Mouse (Mus musculus) heart, embryonic 12.5 days (tissue): ENCODE measurements around the gene Tbc1d22a. TPM values are rescaled to one million over a fixed set of nuclear protein-coding genes. Genes with fewer than 3 reads are reported as not detected.
"Not testable (repeated sequence)": the region's sequence is repeated elsewhere in the genome, so short reads cannot be mapped to it uniquely, and the experiment has no call there.

Experiments
- ATAC-seq: fragments of 200-750 bp; cut with Nextera tagmentation; 2 replicates; pipeline ENCODE4 v1.8.0; 2017; ENCODE audit warnings: moderate TSS enrichment, moderate library complexity; ENCODE audit not compliant: insufficient number of reproducible peaks, low FRiP score
- H3K27ac ChIP-seq: fragments of 300-500 bp; sonication (generic); 2 replicates; pipeline ENCODE4 v1.5.1; 2016; ENCODE audit warnings: mild to moderate bottlenecking, moderate library complexity; ENCODE audit not compliant: poor library complexity, severe bottlenecking
- H3K27me3 ChIP-seq: fragments of 300-500 bp; sonication (generic); replicated peaks from 2 replicates; pipeline ENCODE4 v1.6.1; 2016; ENCODE audit warnings: mild to moderate bottlenecking, moderate library complexity
- H3K36me3 ChIP-seq: fragments of 300-500 bp; sonication (generic); 2 replicates; pipeline ENCODE4 v1.6.1; 2016; ENCODE audit warnings: mild to moderate bottlenecking, moderate library complexity
- H3K4me1 ChIP-seq: fragments of 300-500 bp; sonication (generic); replicated peaks from 2 replicates; pipeline ENCODE4 v1.6.1; 2016; ENCODE audit warnings: mild to moderate bottlenecking
- H3K4me2 ChIP-seq: fragments of 300-500 bp; sonication (generic); 2 replicates; pipeline ENCODE4 v1.6.1; 2016; ENCODE audit warnings: mild to moderate bottlenecking, moderate library complexity
- H3K4me3 ChIP-seq: fragments of 300-500 bp; sonication (generic); 2 replicates; pipeline ENCODE4 v1.5.1; 2016; ENCODE audit warnings: mild to moderate bottlenecking
- H3K9ac ChIP-seq: fragments of 300-500 bp; sonication (generic); 2 replicates; pipeline ENCODE4 v1.6.1; 2016; ENCODE audit warnings: mild to moderate bottlenecking, moderate library complexity
- H3K9me3 ChIP-seq: fragments of 300-500 bp; sonication (generic); replicated peaks from 2 replicates; pipeline ENCODE4 v1.6.1; 2016; ENCODE audit warnings: mild to moderate bottlenecking, moderate library complexity
- WGBS: fragments of 180-500 bp; shearing (Covaris S2); methylation state at CpG from one replicate; pipeline ENCODE4 v1.1.7; 2016; 5-methylcytosine and 5-hydroxymethylcytosine counted together
- polyA plus RNA-seq: library from polyadenylated mRNA; unstranded; fragments of >200 nt; fragmentation: Nextera tagmentation; extraction: Ambion mirVana; gene quantifications from 2 replicates; pipeline ENCODE4 v1.2.1, GENCODE M21; 2016

Gene Tbc1d22a
- polyA plus RNA-seq, 1 experiment from 2014 or later, result 10.3 TPM

- ATAC-seq, result no peak
- Histone ChIP-seq H3K9me3 (no peaks in the 10 kb centered on the region), H3K27ac (peak overlapping the region; percentile 67), H3K36me3 (no peaks in the 10 kb centered on the region), H3K4me2 (peak overlapping the region; percentile 38), H3K27me3 (no peaks in the 10 kb centered on the region), H3K9ac (no peak overlapping the region), H3K4me1 (peaks cover 91% of the 10 kb centered on the region), H3K4me3 (no peak overlapping the region)
- 32% methylated on average over 6 of the region's 6 CpGs for WGBS
Measured at GRCm38 (mm10) chr15:86172526-86172925, 41.7 kb upstream of the Tbc1d22a start.

GRCm38 (mm10) chr15:86173136-86173985 is 40.9 kb upstream of the Tbc1d22a start:
- no peaks in the 10 kb centered on the region for H3K9me3 ChIP-seq
- peak overlapping the region; percentile 67 for H3K27ac ChIP-seq
- no peak for ATAC-seq
- H3K27me3 ChIP-seq, result no peaks in the 10 kb centered on the region
- no peak overlapping the region for H3K4me3 ChIP-seq
- H3K9ac ChIP-seq, result no peak overlapping the region
- no peaks in the 10 kb centered on the region for H3K36me3 ChIP-seq
- peak overlapping the region; percentile 38; the same call in 1 of the 2 replicates for H3K4me2 ChIP-seq
- WGBS, result 23% methylated on average over 16 of the region's 16 CpGs
- H3K4me1 ChIP-seq, result peaks cover 87% of the 10 kb centered on the region

- Histone ChIP-seq H3K4me1 (peaks cover 66% of the 10 kb centered on the region), H3K36me3 (no peaks in the 10 kb centered on the region), H3K9ac (no peak overlapping the region), H3K27ac (no peak overlapping the region), H3K9me3 (no peaks in the 10 kb centered on the region), H3K27me3 (no peaks in the 10 kb centered on the region), H3K4me2 (no peak overlapping the region), H3K4me3 (no peak overlapping the region)
- ATAC-seq, result no peak
- 73% methylated on average over 3 of the region's 3 CpGs for WGBS
Measured at GRCm38 (mm10) chr15:86175253-86176050, 38.8 kb upstream of the Tbc1d22a start.

GRCm38 (mm10) chr15:86176166-86176565 is 38.1 kb upstream of the Tbc1d22a start:
- no peak for ATAC-seq
- no peaks in the 10 kb centered on the region for H3K9me3 ChIP-seq
- H3K36me3 ChIP-seq, result no peaks in the 10 kb centered on the region
- peaks cover 62% of the 10 kb centered on the region for H3K4me1 ChIP-seq
- no peak overlapping the region for H3K9ac ChIP-seq
- no peak overlapping the region for H3K27ac ChIP-seq
- H3K27me3 ChIP-seq, result no peaks in the 10 kb centered on the region
- 72% methylated on average over 10 of the region's 10 CpGs for WGBS
- no peak overlapping the region for H3K4me3 ChIP-seq
- H3K4me2 ChIP-seq, result no peak overlapping the region

GRCm38 (mm10) chr15:86176771-86177702 is 37.2 kb upstream of the Tbc1d22a start:
- Histone ChIP-seq H3K27me3 (no peaks in the 10 kb centered on the region), H3K9ac (no peak overlapping the region), H3K9me3 (no peaks in the 10 kb centered on the region), H3K27ac (no peak overlapping the region), H3K36me3 (no peaks in the 10 kb centered on the region), H3K4me3 (no peak overlapping the region), H3K4me1 (peaks cover 63% of the 10 kb centered on the region), H3K4me2 (no peak overlapping the region)
- 70% methylated on average over 21 of the region's 22 CpGs for WGBS
- ATAC-seq, result no peak

GRCm38 (mm10) chr15:86177703-86178251 is 36.5 kb upstream of the Tbc1d22a start:
- not testable (repeated sequence) for H3K9me3 ChIP-seq, H3K9ac ChIP-seq, H3K4me2 ChIP-seq, H3K27ac ChIP-seq, H3K36me3 ChIP-seq, ATAC-seq, H3K4me3 ChIP-seq, H3K27me3 ChIP-seq
- 65% methylated on average over 2 of the region's 2 CpGs for WGBS
- peaks cover 63% of the 10 kb centered on the region for H3K4me1 ChIP-seq

GRCm38 (mm10) chr15:86178594-86178993 is 35.7 kb upstream of the Tbc1d22a start:
- ATAC-seq, result no peak
- no peak overlapping the region for H3K27ac ChIP-seq
- H3K9me3 ChIP-seq, result no peaks in the 10 kb centered on the region
- no peaks in the 10 kb centered on the region for H3K27me3 ChIP-seq
- H3K4me1 ChIP-seq, result peaks cover 62% of the 10 kb centered on the region
- no peak overlapping the region for H3K4me2 ChIP-seq
- H3K9ac ChIP-seq, result no peak overlapping the region
- no peak overlapping the region for H3K4me3 ChIP-seq
- H3K36me3 ChIP-seq, result no peaks in the 10 kb centered on the region
- WGBS, result 79% methylated on average over 6 of the region's 6 CpGs

- no peak overlapping the region for H3K27ac ChIP-seq
- H3K9ac ChIP-seq, result no peak overlapping the region
- H3K4me2 ChIP-seq, result no peak overlapping the region
- no peaks in the 10 kb centered on the region for H3K27me3 ChIP-seq
- no peak overlapping the region for H3K4me3 ChIP-seq
- WGBS, result 77% methylated on average over 4 of the region's 4 CpGs
- peaks cover 55% of the 10 kb centered on the region for H3K4me1 ChIP-seq
- ATAC-seq, result no peak
- no peaks in the 10 kb centered on the region for H3K36me3 ChIP-seq
- no peaks in the 10 kb centered on the region for H3K9me3 ChIP-seq
Measured at GRCm38 (mm10) chr15:86180427-86180826, 33.8 kb upstream of the Tbc1d22a start.

- H3K27me3 ChIP-seq, H3K9ac ChIP-seq, H3K9me3 ChIP-seq, H3K27ac ChIP-seq, ATAC-seq, H3K4me3 ChIP-seq, H3K36me3 ChIP-seq: not testable (repeated sequence)
- H3K4me1 ChIP-seq, result peaks cover 54% of the 10 kb centered on the region
- 90% methylated on average over 3 of the region's 3 CpGs for WGBS
- 0 out of 2 replicates have a peak overlapping the region, but pooled peaks have one; percentile 44 for H3K4me2 ChIP-seq
Measured at GRCm38 (mm10) chr15:86181321-86181720, 32.9 kb upstream of the Tbc1d22a start.

GRCm38 (mm10) chr15:86181941-86182439 is 32.3 kb upstream of the Tbc1d22a start:
- Histone ChIP-seq H3K4me3 (no peak overlapping the region), H3K9ac (0 out of 2 replicates have a peak overlapping the region, but pooled peaks have one; percentile 13), H3K36me3 (no peaks in the 10 kb centered on the region), H3K27me3 (no peaks in the 10 kb centered on the region), H3K9me3 (no peaks in the 10 kb centered on the region), H3K27ac (peak overlapping the region; percentile 17; the same call in 1 of the 2 replicates), H3K4me1 (peaks cover 52% of the 10 kb centered on the region), H3K4me2 (peak overlapping the region; percentile 44)
- ATAC-seq, result no peak
- 21% methylated on average over 11 of the region's 11 CpGs for WGBS
